Mouse (Mus musculus) cerebellum, adult 2 months (tissue): ENCODE data around the gene Zfp512b.

Source experiments
- CTCF ChIP-seq: fragments of 200-500 bp; IDR thresholded peaks from 2 replicates; pipeline ENCODE4 v1.5.1; 2011; ENCODE audit warnings: low read depth, mild to moderate bottlenecking, control low read depth, low read length, moderate library complexity, borderline replicate concordance; ENCODE audit not compliant: insufficient read depth
- POLR2A ChIP-seq: fragments of 200-500 bp; IDR thresholded peaks from 2 replicates; pipeline ENCODE4 v1.6.1; 2011; ENCODE audit warnings: low read length, control low read depth, borderline replicate concordance; ENCODE audit not compliant: insufficient read depth

GRCm38 (mm10) chr2:181550233-181550632 is 42.4 kb downstream of the Zfp512b start:
- TF ChIP-seq POLR2A (no peak), CTCF (no peak)
